Mouse (Mus musculus): ENCODE data around the gene AL731706.1.

DNA sequence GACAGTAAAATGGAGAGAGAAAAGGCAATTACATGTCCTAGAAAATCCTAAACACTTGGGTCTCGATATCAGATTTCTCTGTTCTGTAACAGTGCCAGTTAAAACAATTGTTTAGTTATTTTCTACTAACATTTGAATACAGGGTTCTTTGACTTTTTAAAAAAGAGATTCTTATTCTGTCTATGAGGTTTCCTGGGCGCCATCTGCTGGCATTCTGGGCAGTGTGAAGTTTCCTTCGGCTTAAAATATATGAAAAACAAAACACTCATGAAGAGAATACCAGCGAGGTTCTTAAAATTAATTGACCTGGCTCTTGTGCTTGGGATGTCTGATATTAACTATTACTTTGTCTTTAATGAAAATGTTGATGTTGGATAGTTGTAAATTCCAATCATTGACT, 4.3 kb downstream of the AL731706.1 start:
- TF ChIP-seq GATA1 (IDR thresholded peaks at IDR 0.05; ENCODE audit: borderline replicate concordance, low read length) (no peak), FLI1 (IDR thresholded peaks at IDR 0.05; ENCODE audit: low read length) (no peak)

All from megakaryocyte, embryonic 14.5 days (primary cell).